Mouse (Mus musculus): ENCODE results near the gene Lmod1. TPM values are rescaled to one million over a fixed set of nuclear protein-coding genes. Genes with fewer than 3 reads are reported as not detected.

The Lmod1 gene
- polyA plus RNA-seq, 1 experiment from 2014 or later, result 1.2 TPM

DNA sequence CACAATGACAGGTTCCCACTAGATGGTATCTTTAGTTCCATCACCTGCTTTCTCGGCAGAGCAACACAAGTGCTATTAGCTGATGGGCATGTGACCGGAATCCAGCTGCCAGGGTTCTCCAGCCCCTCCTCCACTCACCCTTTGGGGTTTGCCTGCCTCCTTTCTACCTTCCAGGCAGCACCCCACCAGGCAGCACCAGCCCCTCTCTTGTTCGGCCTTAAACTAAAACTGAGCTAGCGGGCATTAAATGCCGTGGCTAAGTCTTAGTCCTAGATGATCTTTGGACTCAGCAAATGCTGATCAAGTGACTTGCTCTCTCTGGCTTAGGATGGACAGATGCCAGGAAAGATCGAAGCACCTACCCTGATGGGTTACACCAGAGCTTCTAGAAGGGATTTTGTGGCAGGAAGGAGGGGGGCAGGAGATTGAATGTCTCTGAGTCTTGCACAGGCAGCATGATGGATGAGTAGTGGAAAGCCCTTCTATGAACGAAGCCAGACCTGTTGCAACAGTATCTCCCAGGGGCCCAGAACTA is 1.2 kb upstream of the Lmod1 start:
- Histone ChIP-seq H3K4me1 (peaks cover 4% of the 10 kb centered on the region), H3K27me3 (replicated peaks) (peaks cover 33% of the 10 kb centered on the region), H3K9me3 (no peaks in the 10 kb centered on the region), H3K4me3 (no peak overlapping the region), H3K27ac (replicated peaks) (no peak overlapping the region), H3K4me2 (no peak overlapping the region), H3K9ac (no peak overlapping the region), H3K36me3 (no peaks in the 10 kb centered on the region)
- ATAC-seq (ENCODE audit: extremely low read depth, insufficient number of reproducible peaks, low FRiP score, low TSS enrichment), result no peak
- 70% methylated on average over 7 of the region's 7 CpGs for WGBS

DNA sequence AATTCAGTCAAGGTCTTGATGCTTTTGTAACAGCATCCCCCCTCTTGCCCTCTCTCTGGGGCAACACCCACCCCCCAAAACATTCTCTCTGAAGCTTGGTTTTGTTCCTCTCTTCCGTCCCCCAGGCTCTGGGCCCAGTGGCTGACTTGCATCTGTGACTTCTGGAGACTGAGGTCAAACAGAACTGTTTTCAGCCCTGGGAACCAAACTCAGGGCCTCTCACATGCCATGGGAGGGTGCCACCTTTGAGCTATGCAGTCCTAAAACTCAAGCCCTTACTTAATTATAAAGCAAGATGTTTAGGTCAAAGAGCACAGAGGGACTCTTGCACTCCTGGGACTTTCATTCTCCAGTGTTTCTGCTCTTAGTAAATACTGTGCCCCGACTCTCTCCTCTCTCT is 1.3 kb downstream of the Lmod1 start:
- Histone ChIP-seq H3K4me2 (peak overlapping the region; percentile 66), H3K9ac (no peak overlapping the region), H3K36me3 (no peaks in the 10 kb centered on the region), H3K9me3 (no peaks in the 10 kb centered on the region), H3K27ac (replicated peaks) (no peak overlapping the region), H3K27me3 (replicated peaks) (peaks cover 26% of the 10 kb centered on the region), H3K4me3 (0 out of 2 replicates have a peak overlapping the region, but pooled peaks have one; percentile 42), H3K4me1 (peaks cover 13% of the 10 kb centered on the region)
- 73% methylated on average over 2 of the region's 2 CpGs for WGBS
- ATAC-seq (ENCODE audit: extremely low read depth, insufficient number of reproducible peaks, low FRiP score, low TSS enrichment), result no peak

DNA sequence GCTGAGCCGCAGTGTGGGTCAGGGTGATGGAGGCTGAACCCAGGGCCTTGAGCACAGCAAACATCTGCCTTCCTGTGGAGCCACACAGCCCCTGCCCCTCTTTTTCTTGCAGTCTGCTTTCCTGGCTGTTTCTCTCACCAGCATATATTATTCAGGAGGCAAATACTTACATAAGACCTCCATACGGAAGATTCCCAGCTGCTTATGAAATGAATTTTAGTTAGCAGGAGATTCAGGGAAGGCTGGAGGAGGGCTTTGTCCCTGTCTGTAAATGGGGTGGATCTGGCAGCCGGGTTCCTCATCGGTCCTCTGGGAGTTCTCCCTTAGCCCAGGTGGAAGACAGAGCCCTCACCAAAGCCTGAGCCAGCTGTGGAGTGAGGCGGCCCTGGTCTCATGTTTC is 3.8 kb downstream of the Lmod1 start:
- Histone ChIP-seq H3K9ac (no peak overlapping the region), H3K36me3 (no peaks in the 10 kb centered on the region), H3K4me3 (no peak overlapping the region), H3K27me3 (replicated peaks) (peaks cover 9% of the 10 kb centered on the region), H3K9me3 (no peaks in the 10 kb centered on the region), H3K4me1 (peaks cover 20% of the 10 kb centered on the region), H3K27ac (replicated peaks) (no peak overlapping the region), H3K4me2 (no peak overlapping the region)
- WGBS, result 67% methylated on average over 5 of the region's 5 CpGs
- ATAC-seq (ENCODE audit: extremely low read depth, insufficient number of reproducible peaks, low FRiP score, low TSS enrichment), result no peak

DNA sequence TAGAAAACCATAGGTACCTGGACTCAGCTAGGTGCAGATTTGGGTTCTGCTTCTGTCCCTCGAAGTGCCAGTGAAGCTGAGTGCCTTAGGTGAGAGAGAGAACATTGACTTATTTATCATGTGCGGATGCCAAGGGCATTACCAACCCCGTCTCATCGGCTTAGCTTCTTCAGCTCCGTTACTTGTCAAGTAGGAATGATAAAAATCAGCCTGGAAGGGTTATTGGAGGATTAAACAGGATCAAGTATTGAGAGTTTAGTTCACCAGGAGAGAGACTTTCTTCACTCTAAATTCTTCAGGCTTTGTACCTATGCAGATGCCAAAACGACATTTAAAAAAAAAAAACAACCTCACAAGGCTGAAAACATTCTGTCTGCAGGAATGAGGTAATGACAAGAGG is 6.0 kb downstream of the Lmod1 start:
- Histone ChIP-seq H3K36me3 (no peaks in the 10 kb centered on the region), H3K9me3 (no peaks in the 10 kb centered on the region), H3K4me1 (peaks cover 23% of the 10 kb centered on the region), H3K27me3 (replicated peaks) (peaks cover 7% of the 10 kb centered on the region), H3K9ac (0 out of 2 replicates have a peak overlapping the region, but pooled peaks have one; percentile 5), H3K4me2 (no peak overlapping the region), H3K27ac (replicated peaks) (no peak overlapping the region), H3K4me3 (no peak overlapping the region)
- 60% methylated on average over 6 of the region's 6 CpGs for WGBS
- ATAC-seq (ENCODE audit: extremely low read depth, insufficient number of reproducible peaks, low FRiP score, low TSS enrichment), result no peak

DNA sequence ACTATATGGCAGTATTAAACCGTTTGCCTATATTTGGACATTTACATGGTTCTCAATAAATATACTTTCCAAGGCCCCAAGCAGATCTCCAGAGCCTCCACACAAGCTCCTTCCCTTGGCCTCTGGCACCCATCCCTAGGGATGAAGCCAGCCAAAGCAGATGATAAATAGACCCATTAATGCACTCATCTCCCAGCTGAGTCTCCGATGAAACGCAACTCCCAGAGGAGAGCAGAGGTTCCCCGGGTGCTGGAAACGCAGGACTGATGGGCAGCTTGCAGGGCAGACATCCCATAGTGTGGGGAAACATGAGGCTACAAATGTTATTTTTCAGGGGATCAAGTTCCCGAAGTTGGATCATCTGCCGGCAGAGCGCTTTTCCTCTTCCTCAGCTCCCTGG is 17.3 kb downstream of the Lmod1 start:
- ATAC-seq (ENCODE audit: extremely low read depth, insufficient number of reproducible peaks, low FRiP score, low TSS enrichment), result no peak
- Histone ChIP-seq H3K27me3 (replicated peaks) (peaks cover 8% of the 10 kb centered on the region; the same call in 1 of the 2 replicates), H3K36me3 (no peaks in the 10 kb centered on the region), H3K9ac (no peak overlapping the region), H3K4me2 (no peak overlapping the region), H3K9me3 (no peaks in the 10 kb centered on the region), H3K4me3 (no peak overlapping the region), H3K4me1 (peaks cover 3% of the 10 kb centered on the region), H3K27ac (replicated peaks) (no peak overlapping the region)
- WGBS, result 76% methylated on average over 8 of the region's 8 CpGs

DNA sequence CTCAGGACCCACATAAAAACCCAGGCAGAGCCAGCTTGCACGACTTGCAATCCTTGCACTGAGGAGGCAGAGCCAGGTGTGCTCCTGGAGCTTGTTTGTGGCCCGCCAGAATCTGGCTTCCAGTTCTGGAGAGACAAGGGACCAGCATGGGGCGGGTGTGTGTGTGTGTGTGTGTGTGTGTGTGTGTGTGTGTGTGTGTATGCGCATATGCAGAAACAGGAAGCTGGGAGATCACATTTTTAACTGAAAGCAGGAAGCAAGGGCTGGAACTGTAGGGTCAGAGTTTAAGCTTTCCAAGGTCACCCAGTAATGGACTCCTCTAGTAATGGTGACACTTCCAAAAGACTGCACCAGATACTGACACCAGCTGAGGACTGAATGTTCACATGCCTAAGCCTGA is 19.4 kb downstream of the Lmod1 start:
- Histone ChIP-seq H3K27me3 (replicated peaks) (no peaks in the 10 kb centered on the region), H3K4me3 (no peak overlapping the region), H3K27ac (replicated peaks) (no peak overlapping the region), H3K4me2 (no peak overlapping the region), H3K9me3 (no peaks in the 10 kb centered on the region), H3K4me1 (peaks cover 17% of the 10 kb centered on the region), H3K9ac (no peak overlapping the region), H3K36me3 (no peaks in the 10 kb centered on the region)
- ATAC-seq (ENCODE audit: extremely low read depth, insufficient number of reproducible peaks, low FRiP score, low TSS enrichment), result no peak
- 58% methylated on average over 4 of the region's 4 CpGs for WGBS

DNA sequence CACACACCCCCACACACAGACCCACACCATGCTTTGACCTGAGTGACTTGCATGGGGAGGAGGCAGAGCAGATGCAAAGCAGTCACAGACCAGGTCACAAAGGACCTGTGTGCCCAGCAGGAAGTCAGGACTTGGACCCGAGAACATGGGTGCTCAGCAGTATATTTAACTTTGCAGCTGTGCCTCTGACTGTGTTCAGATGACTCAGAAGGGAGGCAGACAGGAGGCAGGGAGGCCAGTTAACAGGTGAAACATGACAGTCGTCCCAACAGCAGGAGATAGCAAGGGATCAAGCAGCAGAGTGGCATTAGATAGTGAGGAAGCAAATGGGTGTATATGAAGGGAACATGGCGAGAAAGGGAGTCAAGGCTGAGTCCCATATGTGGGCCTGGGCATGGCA is 22.3 kb downstream of the Lmod1 start:
- Histone ChIP-seq H3K9me3 (no peaks in the 10 kb centered on the region), H3K4me3 (no peak overlapping the region), H3K27me3 (replicated peaks) (no peaks in the 10 kb centered on the region), H3K9ac (no peak overlapping the region), H3K4me1 (peaks cover 17% of the 10 kb centered on the region), H3K36me3 (no peaks in the 10 kb centered on the region), H3K4me2 (no peak overlapping the region), H3K27ac (replicated peaks) (peak overlapping the region; percentile 26)
- 45% methylated on average over 3 of the region's 3 CpGs for WGBS
- ATAC-seq (ENCODE audit: extremely low read depth, insufficient number of reproducible peaks, low FRiP score, low TSS enrichment), result no peak

DNA sequence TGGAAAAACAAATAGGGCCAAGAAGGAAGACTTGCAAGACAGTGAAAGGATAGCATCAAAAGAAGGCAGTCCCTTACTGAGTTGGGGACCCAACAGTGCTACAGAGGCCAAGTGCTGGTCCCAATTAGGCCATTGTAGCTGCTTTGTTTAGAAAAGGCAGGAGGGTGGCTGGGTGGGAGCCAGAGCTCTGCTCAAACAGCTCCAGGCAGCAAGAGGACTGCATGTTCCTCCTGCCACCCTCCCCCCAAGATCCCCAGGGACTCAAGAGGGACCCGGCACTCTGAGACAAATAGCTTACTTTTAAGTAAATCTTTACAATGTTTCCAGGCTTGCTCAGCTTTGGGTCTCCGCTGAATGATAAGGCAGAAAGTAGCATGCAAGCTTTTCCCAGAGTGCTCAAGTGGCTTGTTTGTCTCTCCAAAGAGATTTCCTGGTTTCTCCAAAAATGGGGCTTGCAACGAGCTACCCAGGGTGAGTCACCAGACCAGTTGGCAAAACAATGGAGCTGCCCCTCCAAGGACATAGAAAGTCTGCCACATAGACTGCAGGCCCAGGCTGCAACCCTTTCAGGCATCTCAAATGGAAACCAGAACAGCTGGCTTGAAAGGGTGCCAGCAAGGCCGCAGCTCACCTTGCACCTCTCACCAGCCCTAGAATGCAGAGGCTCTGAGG is 23.0 kb downstream of the Lmod1 start:
- H3K4me1 ChIP-seq, result peaks cover 17% of the 10 kb centered on the region
- no peaks in the 10 kb centered on the region for H3K9me3 ChIP-seq
- no peak for ATAC-seq (ENCODE audit: extremely low read depth, insufficient number of reproducible peaks, low FRiP score, low TSS enrichment)
- no peak overlapping the region for H3K9ac ChIP-seq
- H3K36me3 ChIP-seq, result no peaks in the 10 kb centered on the region
- H3K4me3 ChIP-seq, result no peak overlapping the region
- no peaks in the 10 kb centered on the region for H3K27me3 ChIP-seq (replicated peaks)
- H3K4me2 ChIP-seq, result no peak overlapping the region
- H3K27ac ChIP-seq (replicated peaks), result peak overlapping the region; percentile 26
- WGBS, result 28% methylated on average over 4 of the region's 4 CpGs

DNA sequence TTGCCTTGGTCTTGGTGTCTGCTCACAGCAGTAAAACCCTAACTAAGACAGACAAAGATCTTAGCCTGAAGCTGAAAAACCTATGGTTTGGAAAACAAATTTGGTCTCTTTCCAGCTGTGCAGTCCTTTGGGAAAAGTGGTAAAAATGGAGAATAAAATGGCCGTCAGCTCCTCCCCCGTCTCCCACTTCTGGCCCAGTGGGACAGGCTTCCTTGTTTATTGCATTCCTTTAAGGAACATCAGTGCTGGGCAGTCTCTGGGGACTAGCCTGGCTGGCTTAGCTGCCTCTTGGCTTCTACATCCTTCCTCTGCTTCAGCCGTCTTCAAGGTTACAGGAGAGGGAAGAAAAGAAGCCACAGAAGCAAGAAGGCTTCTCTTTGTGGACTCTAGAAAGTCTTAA is 27.3 kb downstream of the Lmod1 start:
- Histone ChIP-seq H3K4me1 (peaks cover 14% of the 10 kb centered on the region), H3K4me3 (no peak overlapping the region), H3K9ac (no peak overlapping the region), H3K27me3 (replicated peaks) (no peaks in the 10 kb centered on the region), H3K27ac (replicated peaks) (no peak overlapping the region), H3K9me3 (no peaks in the 10 kb centered on the region), H3K4me2 (no peak overlapping the region), H3K36me3 (no peaks in the 10 kb centered on the region)
- ATAC-seq (ENCODE audit: extremely low read depth, insufficient number of reproducible peaks, low FRiP score, low TSS enrichment), result no peak
- WGBS, result 72% methylated on average over 3 of the region's 3 CpGs

DNA sequence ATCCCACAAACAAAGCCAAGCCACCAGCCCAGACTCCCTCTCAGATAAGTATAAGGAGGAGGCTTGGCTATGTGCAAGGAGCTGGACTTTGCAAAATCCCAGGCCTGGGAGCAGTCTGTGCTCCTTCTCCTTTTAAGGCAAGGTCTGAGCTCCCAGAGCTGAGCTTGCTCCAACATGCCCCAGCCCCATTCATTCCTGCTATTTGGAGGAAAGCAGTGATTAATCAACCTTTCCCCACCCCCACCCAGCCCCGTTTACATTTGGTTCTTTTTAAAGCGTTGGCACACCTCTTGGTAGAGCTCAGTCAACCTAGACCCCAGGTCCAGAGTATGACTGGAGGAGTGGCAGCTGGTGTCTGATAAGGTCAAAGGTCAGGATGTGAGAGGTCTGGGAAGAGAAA is 34.5 kb downstream of the Lmod1 start:
- Histone ChIP-seq H3K27me3 (replicated peaks) (no peaks in the 10 kb centered on the region), H3K4me2 (no peak overlapping the region), H3K4me1 (peaks cover 13% of the 10 kb centered on the region), H3K9me3 (no peaks in the 10 kb centered on the region), H3K4me3 (no peak overlapping the region), H3K36me3 (no peaks in the 10 kb centered on the region), H3K27ac (replicated peaks) (peak overlapping the region; percentile 57; the same call in 1 of the 2 replicates), H3K9ac (no peak overlapping the region)
- WGBS, result 21% methylated on average over 2 of the region's 2 CpGs
- no peak for ATAC-seq (ENCODE audit: extremely low read depth, insufficient number of reproducible peaks, low FRiP score, low TSS enrichment)

DNA sequence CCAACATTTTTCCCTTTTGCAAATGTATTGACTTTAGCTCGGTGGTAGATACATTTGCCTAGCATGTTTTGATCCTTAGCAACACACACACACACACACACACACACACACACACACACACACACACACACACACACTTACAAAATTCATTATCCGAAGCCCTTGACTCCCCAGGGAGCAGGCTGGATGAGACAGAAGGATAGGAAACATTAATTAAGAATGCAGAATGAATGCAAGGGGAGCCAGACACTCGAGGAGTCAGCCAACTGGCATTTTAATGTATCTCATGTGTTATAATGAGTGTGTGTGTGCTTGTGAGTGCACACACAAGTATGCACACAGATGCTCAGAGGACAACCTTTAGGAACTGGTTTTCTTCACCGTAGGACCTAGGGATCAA is 36.9 kb downstream of the Lmod1 start:
- peaks cover 13% of the 10 kb centered on the region for H3K4me1 ChIP-seq
- no peak overlapping the region for H3K27ac ChIP-seq (replicated peaks)
- peaks cover 7% of the 10 kb centered on the region; the same call in 1 of the 2 replicates for H3K27me3 ChIP-seq (replicated peaks)
- 84% methylated on average over 4 of the region's 4 CpGs for WGBS
- H3K4me3 ChIP-seq, result no peak overlapping the region
- H3K36me3 ChIP-seq, result no peaks in the 10 kb centered on the region
- ATAC-seq (ENCODE audit: extremely low read depth, insufficient number of reproducible peaks, low FRiP score, low TSS enrichment), result no peak
- H3K9ac ChIP-seq, result no peak overlapping the region
- no peaks in the 10 kb centered on the region for H3K9me3 ChIP-seq
- H3K4me2 ChIP-seq, result no peak overlapping the region

DNA sequence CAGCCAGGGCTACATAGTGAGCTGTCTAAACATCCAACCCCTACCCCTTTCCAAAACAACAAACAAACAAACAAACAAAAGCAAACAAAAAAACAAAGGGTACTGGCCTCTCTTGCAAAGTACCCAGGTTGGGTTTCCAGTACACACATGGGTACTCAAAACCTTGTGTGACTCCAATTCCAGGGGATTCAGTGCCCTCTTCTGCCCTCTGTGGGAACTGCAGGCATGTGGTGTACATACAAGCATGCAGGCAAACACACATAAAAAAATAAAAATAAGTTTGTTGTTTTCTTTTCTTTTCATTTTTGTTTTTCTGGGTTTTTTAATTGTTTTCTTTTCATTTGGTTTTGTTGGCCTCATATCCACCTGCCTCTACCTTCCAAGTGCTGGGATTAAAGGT is 37.5 kb downstream of the Lmod1 start:
- Histone ChIP-seq H3K27ac (replicated peaks) (no peak overlapping the region), H3K27me3 (replicated peaks) (peaks cover 9% of the 10 kb centered on the region; the same call in 1 of the 2 replicates), H3K4me1 (peaks cover 18% of the 10 kb centered on the region), H3K9me3 (no peaks in the 10 kb centered on the region), H3K4me2 (no peak overlapping the region), H3K4me3 (no peak overlapping the region), H3K9ac (no peak overlapping the region), H3K36me3 (no peaks in the 10 kb centered on the region)
- no peak for ATAC-seq (ENCODE audit: extremely low read depth, insufficient number of reproducible peaks, low FRiP score, low TSS enrichment)

All from heart, embryonic 13.5 days (tissue).